Mouse (Mus musculus) adrenal gland, adult 18-20 months (tissue): ENCODE measurements around the gene Taf6. TPM values are rescaled to one million over a fixed set of nuclear protein-coding genes. Genes with fewer than 3 reads are reported as not detected.
"Not testable (repeated sequence)": the region's sequence is repeated elsewhere in the genome, so short reads cannot be mapped to it uniquely, and the experiment has no call there.

Experiments used
- DNase-seq, 2 experiments: peaks; one replicate each; pipeline ENCODE4 v3.0.0; 2021 to 2022; ENCODE audit warnings: low spot score in 2 of 2
- long read RNA-seq, 2 experiments: library from polyadenylated mRNA; stranded (forward); transcript quantifications; one replicate each; pipeline ENCODE4 v2.0.0; 2021
- total RNA-seq, 2 experiments: library from RNA; stranded (reverse); gene quantifications; 1 replicate in 1 of 2; 2 replicates in 1 of 2; pipeline ENCODE4 v1.2.3; 2021

Taf6 gene
- 10 to 100 TPM; 40.6 to 41.6 TPM for total RNA-seq
- long read RNA-seq, experiment 1, transcript Taf6-201 (15 exons, 2,304 nt): major isoform, 29 of 65 reads
- long read RNA-seq, experiment 1, partial matches to known transcripts: 2 of 65 reads
- long read RNA-seq, experiment 1, other reads (novel, unspliced or antisense): 33 of 65 reads
- long read RNA-seq, experiment 2, transcript Taf6-201 (15 exons, 2,304 nt): major isoform, 24 of 42 reads
- long read RNA-seq, experiment 2, partial matches to known transcripts: 6 of 42 reads
- long read RNA-seq, experiment 2, other reads (novel, unspliced or antisense): 10 of 42 reads

DNA sequence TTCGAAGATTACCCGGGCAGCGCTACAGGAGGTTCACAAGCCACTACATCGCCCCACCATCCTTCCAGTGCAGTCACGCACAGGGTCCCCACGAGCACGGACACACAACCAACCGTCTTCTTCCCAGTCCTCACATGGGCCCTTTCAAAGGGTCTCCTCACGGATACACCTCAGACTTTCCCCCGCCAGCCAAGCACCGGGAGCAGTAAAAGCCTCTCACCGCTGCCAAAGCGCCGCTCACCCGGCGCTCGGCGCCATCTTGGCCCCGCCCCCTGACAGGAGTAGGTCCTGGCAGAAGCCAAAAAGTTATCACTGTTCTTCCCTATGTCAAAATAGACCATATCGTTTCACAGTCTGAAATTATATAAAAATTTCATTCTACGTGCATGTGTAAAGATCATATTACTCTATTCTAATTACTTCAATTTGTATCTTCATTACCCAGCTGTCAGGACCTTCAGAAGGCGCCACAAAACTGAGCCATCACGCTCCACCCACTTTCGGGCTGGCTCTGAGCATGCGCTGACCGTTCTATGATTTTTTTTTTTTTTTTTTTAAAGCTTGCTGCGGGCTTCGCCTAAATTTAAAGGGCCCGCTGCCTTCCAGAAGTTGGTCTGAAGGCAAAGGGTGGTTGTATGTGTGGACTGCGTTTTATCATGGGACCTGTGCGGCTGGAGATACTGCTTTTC, at the start of gene Taf6, which contains the start of gene Cnpy4:
Gene Taf6 (minus strand): TSS at position 502 of the 689 bp plus-strand sequence.
Gene Cnpy4 (plus strand): TSS at position 536 of the 689 bp plus-strand sequence.
- DNase-seq: peak; percentile 70 to 77

DNA sequence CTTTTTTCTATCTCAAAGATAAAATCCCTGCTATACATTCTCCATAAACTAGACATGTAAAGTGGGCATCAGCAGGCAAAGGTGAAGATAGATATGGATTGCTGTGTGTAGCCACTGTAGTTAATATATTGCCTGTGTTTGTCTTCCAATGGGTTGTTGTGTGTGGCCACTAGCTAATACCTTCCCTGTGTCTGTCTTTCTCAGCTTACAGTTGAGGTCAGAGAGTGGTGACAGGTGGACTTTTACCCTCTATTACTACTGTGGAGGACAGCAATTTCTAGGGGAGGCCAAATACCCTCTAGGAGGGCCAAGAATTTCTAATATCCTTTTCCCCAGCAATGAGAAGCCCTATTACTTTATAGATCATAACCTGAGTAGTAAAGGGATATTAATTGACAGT, 47.0 kb upstream of the Taf6 start:
- DNase-seq: no peak

DNA sequence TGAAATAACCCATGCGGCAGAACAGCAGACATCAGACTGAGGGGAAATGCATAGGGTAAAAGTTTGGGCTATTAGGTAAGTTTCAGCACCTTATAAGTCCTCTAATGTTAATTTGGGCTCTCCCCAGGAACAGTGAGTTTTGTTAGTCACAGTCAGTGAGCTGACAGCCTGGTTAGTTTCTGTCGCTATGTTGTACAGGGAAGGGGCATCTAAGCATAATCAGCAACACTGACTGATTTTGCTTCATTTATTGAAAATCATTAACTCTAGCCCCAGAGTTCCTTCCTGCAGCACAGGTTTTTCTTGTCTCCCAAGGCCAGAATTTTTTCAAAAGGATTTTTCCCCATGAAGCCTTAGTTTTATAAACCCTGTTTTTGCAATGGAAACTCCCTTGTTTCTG, 46.5 kb upstream of the Taf6 start:
- DNase-seq: no peak

DNA sequence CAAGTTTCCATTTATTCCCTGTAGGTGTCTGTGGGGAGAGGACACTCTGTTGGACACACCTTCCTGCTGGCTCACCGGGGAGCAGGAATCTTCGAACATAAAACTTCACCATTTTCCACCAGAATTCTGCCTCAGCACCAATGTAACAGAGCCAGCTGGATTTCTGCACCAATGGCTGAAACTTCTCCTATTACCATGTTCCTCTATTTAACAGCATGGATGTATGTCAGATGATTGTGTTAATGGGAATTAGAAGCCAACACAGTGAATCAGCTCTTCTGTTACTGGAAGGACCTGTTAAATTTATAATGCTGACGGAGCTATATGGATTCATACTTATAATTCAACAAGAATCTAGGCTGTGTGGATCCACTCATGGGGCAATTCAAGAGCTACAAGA, 42.3 kb upstream of the Taf6 start:
- no peak for DNase-seq

DNA sequence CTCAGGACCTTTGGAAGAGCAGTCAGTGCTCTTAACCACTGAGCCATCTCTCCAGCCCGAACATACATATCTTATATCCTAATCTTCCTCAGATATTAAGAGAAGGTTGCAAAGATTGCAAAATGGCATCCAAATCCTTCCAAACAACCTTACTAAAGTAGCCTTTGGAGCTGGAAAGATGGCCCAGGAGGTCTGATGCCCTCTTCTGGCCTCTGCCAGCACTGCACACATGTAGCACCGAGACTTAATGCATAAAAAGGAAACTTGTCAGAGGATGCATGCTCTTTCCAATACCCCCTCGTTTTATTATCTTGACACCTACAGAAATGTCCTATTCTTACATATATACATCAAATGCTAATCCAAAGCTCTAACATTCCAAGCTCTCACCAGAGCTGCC, 40.8 kb upstream of the Taf6 start:
- peak in 1 of 2 experiments; percentile 51 for DNase-seq

DNA sequence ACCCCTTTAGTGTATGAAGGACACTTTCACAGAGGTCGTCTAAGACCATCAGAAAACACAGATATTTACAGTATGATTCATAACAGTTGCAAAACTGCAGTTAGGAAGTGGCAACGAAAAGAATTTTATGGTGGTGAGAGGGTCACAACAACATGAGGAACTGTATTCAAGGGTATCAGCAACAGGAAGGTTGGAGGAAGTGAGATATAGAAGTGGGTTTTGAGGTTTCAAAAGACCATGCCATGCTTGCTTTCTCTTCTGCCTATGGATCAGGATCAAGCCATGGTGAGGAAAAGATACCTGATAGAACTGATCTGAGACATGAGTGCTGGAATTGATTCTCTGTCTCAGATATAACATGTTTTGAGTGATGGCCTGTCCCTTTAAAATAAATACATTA, 40.1 kb upstream of the Taf6 start:
- no peak for DNase-seq

DNA sequence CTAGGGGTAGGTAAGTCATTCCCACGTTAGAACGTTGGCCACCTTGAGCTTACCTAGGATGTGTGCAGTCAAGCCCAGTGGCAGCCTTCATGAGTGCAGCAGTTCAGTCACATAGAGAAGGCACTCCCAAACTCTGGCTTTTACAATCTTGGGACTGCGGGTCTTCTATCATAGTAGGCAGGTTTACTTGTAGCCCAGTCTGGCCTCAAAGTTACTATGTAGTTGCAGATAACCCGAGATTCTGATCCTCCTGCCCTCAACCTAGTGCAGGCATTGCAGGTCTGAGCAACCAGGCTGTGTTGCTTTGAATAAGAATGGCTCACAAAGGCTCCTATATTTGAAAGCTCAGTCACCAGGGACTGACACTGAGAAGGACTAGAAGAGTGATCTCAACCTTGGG, 39.2 kb upstream of the Taf6 start:
- no peak for DNase-seq

DNA sequence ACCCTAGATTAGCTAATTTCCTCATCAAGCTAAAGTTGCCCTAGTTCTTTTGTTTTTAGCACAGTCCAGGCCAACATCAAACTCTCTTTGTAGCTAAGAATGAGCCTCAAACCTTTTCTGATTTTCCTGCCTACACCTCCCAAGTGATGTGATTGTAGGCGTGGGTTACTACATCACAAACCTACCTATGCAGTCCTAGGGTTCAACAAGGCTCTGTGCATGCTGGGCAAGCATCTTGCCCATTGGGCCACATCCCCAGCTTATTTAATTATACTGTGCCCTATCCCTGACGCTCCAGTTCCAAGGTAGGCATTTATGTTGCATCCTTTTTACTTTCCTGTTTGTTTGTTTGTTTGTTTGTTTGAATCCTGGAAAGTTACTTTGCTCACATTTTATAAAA, 38.4 kb upstream of the Taf6 start, which contains the start of gene Nxpe5:
Gene Nxpe5 (plus strand): TSS at position 199 of the 400 bp plus-strand sequence.
- DNase-seq: no peak

DNA sequence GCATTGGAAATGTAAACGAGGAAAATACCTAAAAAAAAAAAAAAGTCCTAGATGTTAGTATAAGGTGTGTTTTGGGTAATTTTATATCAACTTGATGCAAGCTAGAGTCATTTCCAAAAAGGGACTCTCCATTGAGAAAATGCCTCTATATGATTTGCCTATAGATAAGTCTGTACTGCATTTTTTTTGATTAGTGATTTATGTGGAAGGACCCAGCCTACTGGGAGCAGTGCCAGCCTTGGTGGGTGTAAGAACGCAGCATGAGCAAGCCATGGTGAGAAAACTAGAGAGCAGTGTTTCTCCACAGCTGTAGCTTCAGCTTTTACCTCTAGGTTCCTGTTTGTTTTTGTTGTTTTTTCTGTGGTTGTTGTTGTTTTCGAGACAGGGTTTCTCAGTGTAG, 36.0 kb upstream of the Taf6 start:
- DNase-seq: no peak

DNA sequence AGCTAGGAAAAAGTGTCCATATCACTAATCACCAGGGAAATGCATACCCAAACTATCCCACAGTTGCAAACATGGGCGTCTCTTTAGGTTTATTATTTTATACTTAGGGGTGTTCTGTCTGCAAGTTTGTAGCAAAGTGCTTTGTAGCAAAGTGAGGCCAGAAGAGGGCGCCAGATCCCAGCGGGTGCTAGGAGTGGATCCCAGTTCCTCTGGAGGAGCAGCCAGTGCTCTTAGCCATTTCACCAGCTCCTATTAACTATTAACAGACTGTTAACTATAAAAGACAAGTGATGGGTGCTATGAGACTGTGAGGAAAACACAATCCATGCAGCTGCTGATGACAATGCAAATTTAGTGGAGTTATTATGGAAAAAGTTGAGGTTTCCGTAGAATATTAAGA, 34.9 kb upstream of the Taf6 start:
- peak; percentile 92 for DNase-seq

DNA sequence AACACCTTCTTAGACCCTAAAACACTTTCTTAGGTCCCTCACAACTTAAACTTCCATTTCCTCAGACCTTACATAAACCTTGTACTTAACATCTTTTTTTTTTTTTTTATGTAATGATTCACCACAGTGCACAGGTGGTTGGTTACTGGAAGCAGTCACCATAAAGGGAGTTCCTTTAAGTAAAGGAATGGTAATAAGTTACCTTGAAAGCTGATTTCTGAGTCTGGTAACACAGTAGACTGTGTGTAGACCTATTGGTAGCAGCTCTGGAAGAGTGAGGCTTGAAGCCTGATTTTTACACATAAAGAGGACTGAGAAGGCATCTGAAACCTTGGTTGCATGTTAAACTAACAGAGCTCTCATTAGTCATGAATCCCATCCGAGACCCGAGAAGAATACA, 32.6 kb upstream of the Taf6 start:
- DNase-seq: no peak

DNA sequence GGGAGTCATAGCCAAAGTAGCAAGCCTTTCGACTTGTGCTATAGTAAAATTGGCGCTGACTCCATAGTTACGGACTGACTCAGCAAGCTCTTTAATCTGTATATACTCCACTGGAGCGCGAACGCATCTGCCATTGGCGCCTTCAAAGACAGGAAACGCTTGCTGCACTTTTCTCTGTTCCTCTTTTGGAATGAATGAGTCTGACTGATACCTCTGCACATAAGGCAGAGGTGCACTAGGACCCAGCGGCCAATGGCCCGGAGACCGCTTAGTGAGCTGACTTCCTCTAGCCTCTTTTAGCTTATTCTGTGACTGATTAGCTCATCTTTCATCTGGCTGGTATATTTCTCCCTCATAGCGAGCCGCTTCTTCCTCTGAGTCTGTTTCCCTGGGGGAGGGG, 29.4 kb upstream of the Taf6 start:
- DNase-seq: not testable (repeated sequence)

DNA sequence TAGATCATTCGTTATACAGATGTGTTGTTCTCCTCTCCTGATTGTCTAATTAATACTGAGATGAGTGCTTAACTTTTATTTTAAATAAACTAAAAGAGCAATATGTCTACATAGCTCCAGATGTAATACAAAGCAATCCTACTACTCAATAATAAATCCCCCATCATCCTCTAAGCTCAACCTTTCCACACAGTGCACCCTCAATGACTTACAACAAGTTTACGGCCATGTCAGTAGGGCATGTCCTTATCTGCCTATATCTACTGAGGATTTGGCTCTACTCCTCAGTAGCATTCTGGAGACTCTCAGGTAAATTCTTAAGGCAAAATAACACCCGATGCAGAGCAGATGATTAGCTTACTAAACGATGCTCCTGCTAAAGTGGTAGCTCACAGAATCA, 20.6 kb upstream of the Taf6 start:
- no peak for DNase-seq

DNA sequence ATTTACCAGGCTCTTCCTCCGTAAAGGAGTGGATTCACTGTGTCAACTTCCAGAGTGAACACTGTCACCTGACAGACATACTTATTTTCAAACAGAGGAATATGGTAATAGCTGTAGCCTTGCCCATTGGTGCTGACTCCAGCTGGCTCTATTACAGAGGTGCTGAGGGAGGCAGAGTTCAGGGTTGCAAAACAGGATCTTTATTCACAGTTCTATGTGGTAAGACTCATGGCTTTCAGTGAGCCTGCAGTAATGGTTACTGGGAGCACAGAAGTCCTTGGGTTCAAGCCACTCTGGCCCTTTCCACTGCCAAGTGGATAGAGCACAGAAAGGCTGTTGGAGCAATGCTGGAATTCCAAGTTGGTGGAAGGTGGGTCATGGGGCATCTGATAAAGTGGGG, 20.0 kb upstream of the Taf6 start:
- DNase-seq: no peak

DNA sequence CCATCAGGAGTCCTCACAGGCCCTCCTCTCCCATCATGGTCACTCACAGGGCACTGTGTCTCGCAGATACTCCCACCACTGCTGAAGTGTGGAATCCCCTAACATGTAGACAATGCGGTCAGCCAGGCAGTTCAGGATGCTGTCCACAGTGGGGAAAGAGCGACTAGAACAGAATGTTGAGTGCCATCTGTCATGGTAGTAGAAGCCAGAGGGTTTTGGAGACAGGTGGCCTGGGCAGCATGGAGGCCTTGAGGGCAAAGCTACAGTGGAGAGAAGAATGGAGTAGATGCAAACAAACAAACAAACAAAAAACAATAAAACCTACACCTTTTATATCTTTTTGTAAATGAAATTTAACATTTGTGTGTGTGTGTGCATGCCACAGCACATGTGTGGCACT, 14.8 kb upstream of the Taf6 start:
- DNase-seq: no peak

DNA sequence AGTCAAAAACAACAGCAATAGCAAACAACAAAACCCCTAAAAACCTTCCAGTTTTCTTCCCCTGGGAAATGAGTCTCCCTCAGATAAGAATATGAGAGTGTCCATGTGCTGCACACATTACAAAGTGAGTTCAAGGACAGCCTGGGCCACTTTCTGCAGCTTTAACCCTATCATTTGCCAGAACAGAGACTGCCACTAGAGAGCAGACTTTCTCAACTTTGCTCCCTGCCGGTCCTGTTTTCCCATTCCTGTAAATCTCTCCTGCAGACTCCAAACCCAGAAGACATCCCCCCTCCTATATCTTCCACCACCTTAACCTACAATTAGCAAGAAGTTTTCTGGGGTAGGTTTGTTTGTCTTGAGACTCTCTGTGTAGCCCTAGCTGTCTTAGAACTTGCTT, 12.3 kb upstream of the Taf6 start:
- DNase-seq: peak in 1 of 2 experiments; percentile 19

DNA sequence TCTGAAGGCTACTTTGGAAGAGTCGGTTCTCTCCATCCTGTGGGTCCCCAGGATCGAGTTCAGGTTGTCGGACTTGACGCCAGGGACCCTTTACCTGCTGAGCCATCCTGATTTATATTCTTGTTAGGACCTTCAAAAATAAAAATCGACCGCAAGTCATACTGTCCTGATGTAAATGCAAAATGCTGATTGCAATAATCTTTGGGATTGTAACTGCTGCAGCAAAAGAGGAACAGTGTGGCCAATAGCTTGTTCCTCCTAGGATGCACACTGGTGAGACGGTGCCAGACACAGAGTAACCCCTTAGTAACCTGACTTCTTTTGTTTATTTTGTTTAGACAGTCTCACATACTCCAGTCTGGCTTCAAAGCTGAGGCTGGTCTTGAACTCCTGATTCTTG, 8.2 kb upstream of the Taf6 start:
- no peak for DNase-seq

DNA sequence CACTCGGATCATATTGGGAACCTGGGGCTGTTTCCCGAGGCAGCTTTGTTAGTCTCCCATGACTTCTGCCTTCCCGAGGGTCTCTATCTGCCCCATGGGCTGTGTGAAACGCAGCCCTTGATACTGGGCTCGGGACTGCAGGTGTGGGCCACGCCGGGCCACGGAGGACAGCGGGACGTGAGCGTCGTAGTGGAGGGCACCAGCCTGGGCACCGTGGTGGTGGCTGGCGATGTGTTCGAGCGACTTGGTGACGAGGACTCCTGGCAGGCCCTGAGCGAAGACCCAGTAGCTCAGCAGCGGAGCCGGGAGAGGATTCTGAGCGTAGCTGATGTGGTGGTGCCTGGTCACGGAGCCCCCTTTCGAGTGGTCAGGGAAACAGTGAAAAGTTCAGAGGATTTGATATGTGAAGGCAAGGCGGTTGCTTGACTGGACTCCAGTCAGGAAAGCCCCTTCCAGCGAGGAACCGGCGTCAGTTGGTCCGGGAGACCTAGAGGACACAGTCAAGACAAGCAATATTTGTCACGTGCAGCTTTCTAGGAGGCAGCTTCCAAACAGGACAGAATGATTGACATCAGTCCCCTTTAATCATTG, 7.6 kb upstream of the Taf6 start:
- peak; percentile 41 to 42 for DNase-seq

DNA sequence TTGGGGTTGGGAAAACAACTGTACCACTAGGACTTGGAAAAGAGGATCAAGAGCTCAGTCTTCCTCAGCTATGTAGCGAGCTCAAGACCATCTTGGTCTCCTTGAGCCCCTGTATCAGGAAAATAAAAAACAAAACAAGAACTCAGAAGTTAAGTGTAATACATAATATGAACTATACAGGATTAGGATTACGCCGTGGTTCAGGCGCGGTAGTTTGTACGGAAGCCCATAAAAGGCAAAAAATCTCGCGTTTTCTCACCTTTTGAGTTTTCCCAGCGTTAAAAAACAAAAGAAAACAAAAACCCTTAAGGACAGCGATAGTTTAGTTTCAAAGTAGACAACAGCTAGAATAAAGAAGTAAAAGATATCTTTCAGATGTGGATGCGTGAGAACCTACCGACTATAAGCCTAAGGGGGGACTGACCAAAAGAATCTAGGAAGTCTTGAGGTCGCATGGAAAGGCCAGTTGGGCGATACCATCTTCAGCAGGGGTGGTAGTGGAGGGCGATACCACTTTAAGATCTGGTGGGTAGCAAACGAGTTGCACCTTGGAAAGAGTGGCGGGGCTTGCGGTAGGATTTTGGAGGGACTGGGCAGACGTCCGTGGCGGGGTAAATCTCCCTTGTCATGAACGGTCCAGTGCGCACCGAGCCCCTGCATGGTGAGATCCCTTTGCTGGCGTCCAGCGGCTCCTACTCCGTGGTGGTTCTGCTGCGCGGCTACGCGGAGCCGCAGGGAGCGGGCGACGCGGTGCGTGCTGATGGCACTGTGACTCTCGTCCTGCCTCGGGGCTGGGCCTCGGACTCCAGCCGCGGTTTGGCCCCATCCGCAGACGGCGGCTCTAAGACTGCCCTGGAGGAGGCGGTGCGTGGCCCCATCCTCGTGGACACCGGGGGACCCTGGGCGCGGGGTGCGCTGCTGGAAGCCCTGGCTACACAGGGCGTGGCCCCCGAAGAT, 6.8 kb upstream of the Taf6 start, which contains the start of gene Mblac1:
Gene Mblac1 (plus strand): TSS at position 544 of the 957 bp plus-strand sequence.
- peak; percentile 78 to 79 for DNase-seq

DNA sequence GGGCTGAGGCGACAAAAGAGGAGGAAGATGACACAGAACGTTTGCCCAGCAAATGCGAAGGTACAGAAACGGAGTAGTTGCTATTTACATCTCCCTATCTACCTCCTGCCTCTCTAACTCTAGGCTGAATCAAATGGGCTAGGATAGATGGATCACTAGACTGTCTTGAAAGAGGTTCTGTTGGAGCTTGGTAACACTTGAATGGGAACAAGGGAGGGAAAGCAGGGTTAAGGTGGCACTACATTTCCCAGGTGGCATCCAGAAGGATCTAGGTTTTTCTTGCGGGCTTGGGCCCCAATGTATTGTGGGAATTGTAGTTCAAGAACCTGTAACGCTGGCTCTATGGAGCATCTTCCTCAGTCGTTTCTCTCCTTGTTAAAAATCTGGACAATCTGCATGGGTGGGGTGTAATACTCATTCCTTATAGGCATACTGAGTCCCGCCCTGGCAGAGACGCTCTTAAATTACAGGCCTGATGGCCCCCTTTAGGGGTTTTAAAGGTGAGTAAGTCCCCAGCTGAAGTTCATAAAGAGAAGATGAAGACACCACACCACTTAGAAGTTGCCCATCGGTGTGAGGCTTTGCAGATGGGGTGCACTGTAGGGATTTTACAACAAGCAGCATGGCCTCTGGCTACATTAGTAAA, 533 bp upstream of the Taf6 start:
- DNase-seq: peak; percentile 44 to 53

DNA sequence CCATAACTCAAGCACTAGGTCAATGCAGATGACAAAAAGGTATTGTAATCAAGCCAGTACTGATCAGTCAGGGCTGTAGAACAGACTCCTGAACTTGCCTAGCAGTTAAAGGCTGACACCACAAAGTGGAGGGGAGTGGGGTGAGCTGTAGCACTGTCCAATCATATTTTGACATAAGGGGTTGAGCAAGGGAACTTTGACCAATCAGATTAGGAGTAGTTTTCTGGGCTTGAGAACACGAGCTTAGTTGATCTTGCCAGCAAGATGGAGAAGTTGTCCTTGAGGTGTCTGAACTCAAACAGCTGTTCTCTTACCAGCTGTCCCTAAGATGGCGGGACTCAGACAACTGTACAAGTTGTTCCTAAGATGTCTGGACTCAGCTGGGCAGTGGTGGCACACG, 14.0 kb downstream of the Taf6 start:
- DNase-seq: no peak
